ENCODE assay signal across 8 mouse cellular contexts in the genomic region with DNA sequence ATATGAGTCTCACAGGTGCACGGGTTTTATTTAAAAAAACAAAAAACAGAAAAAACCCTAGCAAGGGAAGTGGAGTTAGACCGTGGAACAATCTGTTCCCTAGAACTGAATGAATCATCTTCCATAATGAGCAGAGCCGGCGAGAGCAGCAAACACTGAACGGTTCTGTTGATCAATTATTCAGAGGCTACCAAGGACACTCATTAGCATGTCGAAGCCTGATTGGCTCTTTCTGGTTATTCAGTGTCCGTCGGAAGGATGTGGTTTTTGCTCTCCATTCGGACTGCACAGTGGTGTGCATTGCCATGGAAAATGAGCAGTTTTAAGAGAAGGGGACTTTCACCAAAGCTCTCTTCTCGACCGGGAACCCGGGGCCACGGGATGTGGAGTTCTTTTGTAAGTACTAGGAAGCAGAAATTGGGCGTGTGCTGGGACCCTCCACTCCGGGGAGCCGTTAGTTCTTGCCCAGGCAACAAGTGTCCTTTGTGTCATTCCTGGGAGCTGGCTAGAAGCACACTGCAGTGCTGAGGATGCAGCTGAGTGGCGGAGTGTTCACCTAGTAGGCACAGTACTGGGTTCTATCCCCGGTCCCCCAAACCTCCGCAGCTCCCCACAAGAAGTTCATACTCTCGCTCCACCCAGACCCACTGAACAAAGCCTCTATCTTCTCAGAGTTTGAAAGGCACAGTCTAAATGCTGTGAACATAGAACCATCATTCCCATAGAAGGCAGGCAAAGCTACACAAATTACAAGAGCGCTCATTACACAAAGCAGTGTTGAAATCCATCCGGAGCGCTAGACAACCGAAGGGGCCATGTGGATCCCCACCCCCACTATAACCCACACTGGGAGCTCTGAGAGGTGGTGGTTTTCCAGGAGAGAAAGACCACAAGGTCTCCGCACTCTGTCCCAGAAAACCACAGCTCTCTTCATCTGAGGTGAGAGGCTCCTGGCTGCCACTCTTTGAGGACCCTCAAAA.
DNase-seq lines count a peak whose midpoint lies in the region; ATAC-seq and TF ChIP-seq lines count a peak whose summit lies in the region.

No protein-coding gene starts in this region.

- H3K27me3 ChIP-seq in lung, embryonic 14.5 days (ENCODE audit: insufficient read depth, low read length), result no peaks in the 10 kb centered on the region
- no peaks in the 10 kb centered on the region for H3K27me3 ChIP-seq in hindbrain, embryonic 12.5 days
- H3K27me3 ChIP-seq in midbrain, embryonic 12.5 days, result no peaks in the 10 kb centered on the region
- H3K27me3 ChIP-seq in stomach, embryonic 16.5 days (ENCODE audit: control insufficient read depth, insufficient read depth, low read length), result no peaks in the 10 kb centered on the region

- no peak for TF ChIP-seq CTCF in lung, embryonic 14.5 days (IDR thresholded peaks at IDR 0.05; ENCODE audit: low read depth)
- no peak for TF ChIP-seq CTCF in cortical plate, adult 2 months (IDR thresholded peaks at IDR 0.05; ENCODE audit: extremely low read depth, insufficient read depth, low read length)

- H3K9ac ChIP-seq in lung, embryonic 14.5 days, result no peak overlapping the region
- no peak overlapping the region for H3K9ac ChIP-seq in hindbrain, embryonic 12.5 days
- 0 out of 2 replicates have a peak overlapping the region, but pooled peaks have one; percentile 13 for H3K9ac ChIP-seq in midbrain, embryonic 12.5 days (replicated peaks)
- no peak overlapping the region for H3K9ac ChIP-seq in stomach, embryonic 16.5 days (ENCODE audit: low read length)

- no peak overlapping the region for H3K4me3 ChIP-seq in lung, embryonic 14.5 days (ENCODE audit: low read depth, low read length)
- peak overlapping the region; percentile 10; the same call in 1 of the 2 replicates for H3K4me3 ChIP-seq in cortical plate, adult 2 months (ENCODE audit: insufficient read depth, low read length)
- H3K4me3 ChIP-seq in hindbrain, embryonic 12.5 days, result peak overlapping the region; percentile 17
- H3K4me3 ChIP-seq in midbrain, embryonic 12.5 days, result peak overlapping the region; percentile 28
- H3K4me3 ChIP-seq in stomach, embryonic 16.5 days (replicated peaks; ENCODE audit: low read length), result peak overlapping the region; percentile 12; the same call in 1 of the 2 replicates

- WGBS in lung, embryonic 14.5 days, result 58% methylated on average over 25 of the region's 25 CpGs
- WGBS in hindbrain, embryonic 12.5 days, result 37% methylated on average over 25 of the region's 25 CpGs
- 37% methylated on average over 25 of the region's 25 CpGs for WGBS in midbrain, embryonic 12.5 days
- 46% methylated on average over 25 of the region's 25 CpGs for WGBS in stomach, embryonic 16.5 days

- TF ChIP-seq POLR2A in cortical plate, adult 2 months (IDR thresholded peaks at IDR 0.05; ENCODE audit: extremely low read depth, insufficient read depth, low read length), result peak; percentile 24; the same call in 1 of the 2 replicates

- DNase-seq in lung, embryonic 14.5 days, result no peak
- no peak for DNase-seq in lung, adult 18-20 months
- peak; percentile 54 to 73 for DNase-seq in left cerebral cortex, adult 9 months (ENCODE audit: low spot score in 2 of 2)
- DNase-seq in thymus, postnatal 25 days, result no peak

- no peaks in the 10 kb centered on the region for H3K36me3 ChIP-seq in lung, embryonic 14.5 days (ENCODE audit: insufficient read depth)
- no peaks in the 10 kb centered on the region for H3K36me3 ChIP-seq in hindbrain, embryonic 12.5 days
- H3K36me3 ChIP-seq in midbrain, embryonic 12.5 days, result no peaks in the 10 kb centered on the region
- no peaks in the 10 kb centered on the region for H3K36me3 ChIP-seq in stomach, embryonic 16.5 days (ENCODE audit: control insufficient read depth, insufficient read depth, low read length)

- H3K27ac ChIP-seq in lung, embryonic 14.5 days (ENCODE audit: low read depth), result no peak overlapping the region
- H3K27ac ChIP-seq in cortical plate, adult 2 months (ENCODE audit: insufficient read depth, low read length), result peak overlapping the region; percentile 39
- peak overlapping the region; percentile 53 for H3K27ac ChIP-seq in hindbrain, embryonic 12.5 days
- H3K27ac ChIP-seq in midbrain, embryonic 12.5 days (replicated peaks), result peak overlapping the region; percentile 83
- H3K27ac ChIP-seq in stomach, embryonic 16.5 days (ENCODE audit: low read length), result no peak overlapping the region

- no peaks in the 10 kb centered on the region for H3K9me3 ChIP-seq in lung, embryonic 14.5 days (ENCODE audit: low read depth, low read length)
- H3K9me3 ChIP-seq in hindbrain, embryonic 12.5 days (replicated peaks), result no peaks in the 10 kb centered on the region
- H3K9me3 ChIP-seq in midbrain, embryonic 12.5 days, result no peaks in the 10 kb centered on the region
- H3K9me3 ChIP-seq in stomach, embryonic 16.5 days (replicated peaks; ENCODE audit: control insufficient read depth, low read length), result no peaks in the 10 kb centered on the region

- ATAC-seq in lung, embryonic 14.5 days (ENCODE audit: insufficient read depth), result peak; percentile 47; the same call in 1 of the 2 replicates
- peak; percentile 96 for ATAC-seq in hindbrain, embryonic 12.5 days (ENCODE audit: low FRiP score)
- ATAC-seq in midbrain, embryonic 12.5 days (ENCODE audit: low FRiP score, low read depth), result peak; percentile 90
- peak; percentile 37; the same call in 1 of the 2 replicates for ATAC-seq in stomach, embryonic 16.5 days (ENCODE audit: insufficient read depth, low FRiP score)

- H3K4me2 ChIP-seq in lung, embryonic 14.5 days, result no peak overlapping the region; the same call in 1 of the 2 replicates
- peak overlapping the region; percentile 50 for H3K4me2 ChIP-seq in hindbrain, embryonic 12.5 days (replicated peaks)
- H3K4me2 ChIP-seq in midbrain, embryonic 12.5 days (replicated peaks), result peak overlapping the region; percentile 50
- peak overlapping the region; percentile 16 for H3K4me2 ChIP-seq in stomach, embryonic 16.5 days (ENCODE audit: low read depth, low read length)

- H3K4me1 ChIP-seq in lung, embryonic 14.5 days (ENCODE audit: insufficient read depth), result no peaks in the 10 kb centered on the region
- peaks cover 12% of the 10 kb centered on the region for H3K4me1 ChIP-seq in cortical plate, adult 2 months (ENCODE audit: control insufficient read depth, insufficient read depth, low read length)
- H3K4me1 ChIP-seq in hindbrain, embryonic 12.5 days, result peaks cover 15% of the 10 kb centered on the region
- peaks cover 20% of the 10 kb centered on the region; the same call in 1 of the 2 replicates for H3K4me1 ChIP-seq in midbrain, embryonic 12.5 days
- no peaks in the 10 kb centered on the region for H3K4me1 ChIP-seq in stomach, embryonic 16.5 days (ENCODE audit: control insufficient read depth, insufficient read depth, low read length)

Comparison
In these comparisons a context has a peak if more than half of its experiments do, and no peak if none do; other contexts are left out.
1. ATAC-seq: peak in every context shown above with its lines; median percentile 96 in hindbrain, embryonic 12.5 days; 90 in midbrain, embryonic 12.5 days; 47 in lung, embryonic 14.5 days; 37 in stomach, embryonic 16.5 days.
2. DNase-seq: peak in left cerebral cortex, adult 9 months (2 of 2); none in lung, embryonic 14.5 days (single experiment), lung, adult 18-20 months (0 of 2) and thymus, postnatal 25 days (single experiment).
3. H3K27ac ChIP-seq: peak in cortical plate, adult 2 months (single experiment), hindbrain, embryonic 12.5 days (single experiment) and midbrain, embryonic 12.5 days (single experiment); none in lung, embryonic 14.5 days (single experiment) and stomach, embryonic 16.5 days (single experiment).